Mouse (Mus musculus): ENCODE measurements around the gene Cdk19. TPM values are rescaled to one million over a fixed set of nuclear protein-coding genes. Genes with fewer than 3 reads are reported as not detected.

Gene Cdk19
- polyA plus RNA-seq, 1 experiment, result 5.1 TPM

- no peak for DNase-seq (ENCODE audit: low read depth)
Observed at GRCm38 (mm10) chr10:40437117-40437516, 97.8 kb downstream of the Cdk19 start.

- DNase-seq (ENCODE audit: low read depth), result no peak
Observed at GRCm38 (mm10) chr10:40440740-40441139, 101.4 kb downstream of the Cdk19 start.

GRCm38 (mm10) chr10:40442076-40442475 is 102.7 kb downstream of the Cdk19 start:
- no peak for DNase-seq (ENCODE audit: low read depth)

GRCm38 (mm10) chr10:40443371-40443770 is 104.0 kb downstream of the Cdk19 start:
- DNase-seq (ENCODE audit: low read depth), result no peak

- no peak for DNase-seq (ENCODE audit: low read depth)
Observed at GRCm38 (mm10) chr10:40443806-40444357, 104.5 kb downstream of the Cdk19 start.

- DNase-seq (ENCODE audit: low read depth), result no peak
Observed at GRCm38 (mm10) chr10:40444586-40444985, 105.2 kb downstream of the Cdk19 start.

GRCm38 (mm10) chr10:40446088-40446604 is 106.8 kb downstream of the Cdk19 start:
- DNase-seq (ENCODE audit: low read depth), result no peak

- no peak for DNase-seq (ENCODE audit: low read depth)
Observed at GRCm38 (mm10) chr10:40446630-40447029, 107.3 kb downstream of the Cdk19 start.

- DNase-seq (ENCODE audit: low read depth), result no peak
Observed at GRCm38 (mm10) chr10:40447295-40447694, 107.9 kb downstream of the Cdk19 start.

GRCm38 (mm10) chr10:40447921-40448320 is 108.6 kb downstream of the Cdk19 start:
- no peak for DNase-seq (ENCODE audit: low read depth)

GRCm38 (mm10) chr10:40448444-40448843 is 109.1 kb downstream of the Cdk19 start:
- no peak for DNase-seq (ENCODE audit: low read depth)

GRCm38 (mm10) chr10:40449571-40449970 is 110.2 kb downstream of the Cdk19 start:
- no peak for DNase-seq (ENCODE audit: low read depth)

GRCm38 (mm10) chr10:40450171-40450570 is 110.8 kb downstream of the Cdk19 start:
- DNase-seq (ENCODE audit: low read depth), result no peak

- DNase-seq (ENCODE audit: low read depth), result no peak
Observed at GRCm38 (mm10) chr10:40457116-40457515, 117.8 kb downstream of the Cdk19 start.

GRCm38 (mm10) chr10:40459141-40459540 is 119.8 kb downstream of the Cdk19 start:
- DNase-seq (ENCODE audit: low read depth), result no peak

GRCm38 (mm10) chr10:40461362-40461761 is 122.0 kb downstream of the Cdk19 start:
- DNase-seq (ENCODE audit: low read depth), result no peak

GRCm38 (mm10) chr10:40462257-40462656 is 122.9 kb downstream of the Cdk19 start:
- DNase-seq (ENCODE audit: low read depth), result no peak

- DNase-seq (ENCODE audit: low read depth), result no peak
Observed at GRCm38 (mm10) chr10:40467174-40467911, 128.0 kb downstream of the Cdk19 start.

GRCm38 (mm10) chr10:40467912-40468254 is 128.5 kb downstream of the Cdk19 start:
- DNase-seq (ENCODE audit: low read depth), result no peak

GRCm38 (mm10) chr10:40469145-40469544 is 129.8 kb downstream of the Cdk19 start:
- DNase-seq (ENCODE audit: low read depth), result no peak

- DNase-seq (ENCODE audit: low read depth), result no peak
Observed at GRCm38 (mm10) chr10:40476535-40477285, 137.3 kb downstream of the Cdk19 start.

GRCm38 (mm10) chr10:40477426-40478075 is 138.2 kb downstream of the Cdk19 start:
- no peak for DNase-seq (ENCODE audit: low read depth)
